Mouse (Mus musculus) testis, adult 2 months (tissue): ENCODE results near the gene Habp2. TPM values are rescaled to one million over a fixed set of nuclear protein-coding genes. Genes with fewer than 3 reads are reported as not detected.

Experiments used
- H3K27ac ChIP-seq: fragments of 200-500 bp; 2 replicates; pipeline ENCODE4 v1.5.1; 2012; ENCODE audit warnings: low read depth, low read length; ENCODE audit not compliant: control insufficient read depth, insufficient read depth
- H3K27me3 ChIP-seq: fragments of 200-500 bp; 2 replicates; pipeline ENCODE4 v1.6.1; 2012; ENCODE audit warnings: mild to moderate bottlenecking, low read length, moderate library complexity; ENCODE audit not compliant: control insufficient read depth, insufficient read depth
- H3K36me3 ChIP-seq: fragments of 200-500 bp; 2 replicates; pipeline ENCODE4 v1.6.1; 2012; ENCODE audit warnings: mild to moderate bottlenecking, low read length; ENCODE audit not compliant: control insufficient read depth, insufficient read depth
- H3K4me1 ChIP-seq: fragments of 200-500 bp; 2 replicates; pipeline ENCODE4 v1.6.1; 2012; ENCODE audit warnings: low read length; ENCODE audit not compliant: control insufficient read depth, insufficient read depth
- H3K4me3 ChIP-seq: fragments of 200-500 bp; 2 replicates; pipeline ENCODE4 v1.5.1; 2012; ENCODE audit warnings: low read depth, mild to moderate bottlenecking, low read length, moderate library complexity, mixed read lengths; ENCODE audit not compliant: control insufficient read depth
- CTCF ChIP-seq: fragments of 200-500 bp; IDR thresholded peaks from 2 replicates; pipeline ENCODE4 v1.5.1; 2012; ENCODE audit warnings: low read depth, mild to moderate bottlenecking, inconsistent platforms, low read length, moderate library complexity; ENCODE audit not compliant: control insufficient read depth, insufficient read depth, insufficient replicate concordance
- POLR2A ChIP-seq: fragments of 200-500 bp; IDR thresholded peaks from 2 replicates; pipeline ENCODE4 v1.6.1; 2012; ENCODE audit warnings: low read depth, mild to moderate bottlenecking, inconsistent platforms, low read length, moderate library complexity; ENCODE audit not compliant: control insufficient read depth
- polyA plus RNA-seq: library from polyadenylated mRNA; depleted of rRNA; stranded (reverse); fragments of >200 nt; gene quantifications from 2 replicates; pipeline ENCODE4 v1.2.3, GENCODE M21; 2012

Habp2 gene
- polyA plus RNA-seq, 1 experiment: not detected

- H3K4me3 ChIP-seq: no peak overlapping the region
- H3K4me1 ChIP-seq: peaks cover 2% of the 10 kb centered on the region; the same call in 1 of the 2 replicates
- H3K36me3 ChIP-seq: no peaks in the 10 kb centered on the region
- TF ChIP-seq POLR2A (no peak), CTCF (no peak)
- H3K27me3 ChIP-seq: no peaks in the 10 kb centered on the region
- no peak overlapping the region for H3K27ac ChIP-seq
Measured at GRCm38 (mm10) chr19:56321303-56321920, 34.5 kb downstream of the Habp2 start.

GRCm38 (mm10) chr19:56325676-56326075 lies 38.7 kb downstream of the Habp2 start:
- no peaks in the 10 kb centered on the region for H3K36me3 ChIP-seq
- no peak overlapping the region for H3K27ac ChIP-seq
- H3K27me3 ChIP-seq: no peaks in the 10 kb centered on the region
- H3K4me1 ChIP-seq: peaks cover 2% of the 10 kb centered on the region; the same call in 1 of the 2 replicates
- H3K4me3 ChIP-seq: no peak overlapping the region
- TF ChIP-seq CTCF: no peak
- TF ChIP-seq POLR2A: no peak

GRCm38 (mm10) chr19:56326243-56326855 lies 39.4 kb downstream of the Habp2 start:
- TF ChIP-seq CTCF: no peak
- TF ChIP-seq POLR2A: no peak
- Histone ChIP-seq H3K36me3 (no peaks in the 10 kb centered on the region), H3K27me3 (no peaks in the 10 kb centered on the region), H3K4me1 (peaks cover 2% of the 10 kb centered on the region; the same call in 1 of the 2 replicates), H3K4me3 (no peak overlapping the region), H3K27ac (no peak overlapping the region)

- Histone ChIP-seq H3K27ac (no peak overlapping the region), H3K27me3 (no peaks in the 10 kb centered on the region), H3K4me3 (no peak overlapping the region), H3K36me3 (no peaks in the 10 kb centered on the region), H3K4me1 (no peaks in the 10 kb centered on the region)
- TF ChIP-seq CTCF (no peak), POLR2A (no peak)
Measured at GRCm38 (mm10) chr19:56336321-56336720, 49.4 kb downstream of the Habp2 start.

- TF ChIP-seq POLR2A (no peak), CTCF (no peak)
- H3K36me3 ChIP-seq: no peaks in the 10 kb centered on the region
- H3K27me3 ChIP-seq: no peaks in the 10 kb centered on the region
- H3K4me1 ChIP-seq: no peaks in the 10 kb centered on the region
- H3K4me3 ChIP-seq: no peak overlapping the region
- no peak overlapping the region for H3K27ac ChIP-seq
Measured at GRCm38 (mm10) chr19:56336826-56337225, 49.9 kb downstream of the Habp2 start.

- H3K27ac ChIP-seq: no peak overlapping the region
- no peaks in the 10 kb centered on the region; the same call in 1 of the 2 replicates for H3K4me1 ChIP-seq
- no peaks in the 10 kb centered on the region for H3K36me3 ChIP-seq
- H3K4me3 ChIP-seq: no peak overlapping the region
- TF ChIP-seq POLR2A (no peak), CTCF (no peak)
- no peaks in the 10 kb centered on the region for H3K27me3 ChIP-seq
Measured at GRCm38 (mm10) chr19:56342006-56342405, 55.1 kb downstream of the Habp2 start.

GRCm38 (mm10) chr19:56343869-56344563 lies 57.1 kb downstream of the Habp2 start:
- TF ChIP-seq CTCF: no peak
- TF ChIP-seq POLR2A: no peak
- H3K36me3 ChIP-seq: no peaks in the 10 kb centered on the region
- H3K4me3 ChIP-seq: no peak overlapping the region
- H3K4me1 ChIP-seq: no peaks in the 10 kb centered on the region; the same call in 1 of the 2 replicates
- no peak overlapping the region for H3K27ac ChIP-seq
- no peaks in the 10 kb centered on the region for H3K27me3 ChIP-seq
